Mouse (Mus musculus) lung, embryonic 14.5 days (tissue): ENCODE data around the gene Cux2. TPM values are rescaled to one million over a fixed set of nuclear protein-coding genes. Genes with fewer than 3 reads are reported as not detected.

Experiments used
- ATAC-seq: fragments of 200-750 bp; cut with Nextera tagmentation; 2 replicates; pipeline ENCODE4 v1.8.0; 2017; ENCODE audit warnings: mild to moderate bottlenecking, moderate TSS enrichment, moderate library complexity; ENCODE audit not compliant: insufficient read depth
- DNase-seq: peaks from one replicate; pipeline ENCODE4 v3.0.0-alpha.2; 2015
- H3K27ac ChIP-seq: fragments of 300-500 bp; sonication (generic); 2 replicates; pipeline ENCODE4 v1.5.1; 2014; ENCODE audit warnings: low read depth, mild to moderate bottlenecking, moderate library complexity
- H3K27me3 ChIP-seq: fragments of 300-500 bp; sonication (generic); 2 replicates; pipeline ENCODE4 v1.6.1; 2014; ENCODE audit warnings: low read length, control low read depth; ENCODE audit not compliant: insufficient read depth
- H3K36me3 ChIP-seq: fragments of 300-500 bp; sonication (generic); 2 replicates; pipeline ENCODE4 v1.6.1; 2014; ENCODE audit warnings: control low read depth; ENCODE audit not compliant: insufficient read depth
- H3K4me1 ChIP-seq: fragments of 300-500 bp; sonication (generic); 2 replicates; pipeline ENCODE4 v1.6.1; 2014; ENCODE audit warnings: antibody characterized with exemption, control low read depth; ENCODE audit not compliant: insufficient read depth
- H3K4me2 ChIP-seq: fragments of 300-500 bp; sonication (generic); 2 replicates; pipeline ENCODE4 v1.6.1; 2014; ENCODE audit warnings: mild to moderate bottlenecking
- H3K4me3 ChIP-seq: fragments of 300-500 bp; sonication (generic); 2 replicates; pipeline ENCODE4 v1.5.1; 2014; ENCODE audit warnings: low read depth, low read length
- H3K9ac ChIP-seq: fragments of 300-500 bp; sonication (generic); 2 replicates; pipeline ENCODE4 v1.6.1; 2014
- H3K9me3 ChIP-seq: fragments of 300-500 bp; sonication (generic); 2 replicates; pipeline ENCODE4 v1.6.1; 2016; ENCODE audit warnings: low read depth, low read length, control low read depth
- CTCF ChIP-seq: IDR thresholded peaks from 2 replicates; pipeline ENCODE4 v1.5.1; 2016; ENCODE audit warnings: antibody characterized with exemption, low read depth
- WGBS: fragments of 180-500 bp; shearing (Covaris S2); extraction: QIAGEN DNeasy Blood & Tissue Kit; methylation state at CpG from one replicate; pipeline ENCODE4 v1.1.7; 2014; 5-methylcytosine and 5-hydroxymethylcytosine counted together
- polyA plus RNA-seq: library from polyadenylated mRNA; unstranded; fragments of >200 nt; fragmentation: Nextera tagmentation; extraction: Ambion mirVana; gene quantifications from 2 replicates; pipeline ENCODE4 v1.2.1, GENCODE M21; 2014

Gene Cux2
- polyA plus RNA-seq = 3.6 and 4.0 TPM in 2 replicates

- ATAC-seq (peak; percentile 87), DNase-seq (peak; percentile 89)
- H3K27ac ChIP-seq = peak within 1 kb of the TSS; percentile 75; the same call in 1 of the 2 replicates
- H3K4me2 ChIP-seq = peak within 1 kb of the TSS; percentile 82
- no peaks in the 10 kb centered on the region for H3K36me3 ChIP-seq
- TF ChIP-seq CTCF = peak; percentile 45
- no peaks in the 10 kb centered on the region for H3K9me3 ChIP-seq
- H3K4me1 ChIP-seq = no peaks in the 10 kb centered on the region
- H3K27me3 ChIP-seq = peaks cover 84% of the 10 kb centered on the region
- peak within 1 kb of the TSS; percentile 74 for H3K4me3 ChIP-seq
- peak within 1 kb of the TSS; percentile 65 for H3K9ac ChIP-seq
- WGBS = under 1% methylated on average over 80 of the region's 90 CpGs
These were observed at the start of gene Cux2 for GRCm38 (mm10) chr5:122050017-122050831. Cux2 (minus strand) TSS chr5:122050102.

- H3K9me3 ChIP-seq = no peaks in the 10 kb centered on the region
- H3K9ac ChIP-seq = no peak overlapping the region
- TF ChIP-seq CTCF = no peak
- no peaks in the 10 kb centered on the region for H3K36me3 ChIP-seq
- H3K4me1 ChIP-seq = no peaks in the 10 kb centered on the region
- 66% methylated on average over 10 of the region's 10 CpGs for WGBS
- ATAC-seq (no peak), DNase-seq (no peak)
- no peak overlapping the region for H3K4me2 ChIP-seq
- H3K4me3 ChIP-seq = no peak overlapping the region
- no peak overlapping the region for H3K27ac ChIP-seq
- no peaks in the 10 kb centered on the region for H3K27me3 ChIP-seq
These were observed 44.5 kb upstream of the Cux2 start for GRCm38 (mm10) chr5:122094439-122094838.

- Histone ChIP-seq H3K4me2 (no peak overlapping the region), H3K9ac (no peak overlapping the region), H3K27ac (no peak overlapping the region), H3K4me3 (no peak overlapping the region), H3K4me1 (no peaks in the 10 kb centered on the region), H3K9me3 (no peaks in the 10 kb centered on the region), H3K27me3 (no peaks in the 10 kb centered on the region), H3K36me3 (no peaks in the 10 kb centered on the region)
- 77% methylated on average over 14 of the region's 14 CpGs for WGBS
- ATAC-seq (no peak), DNase-seq (no peak)
- TF ChIP-seq CTCF = no peak
These were observed 43.8 kb upstream of the Cux2 start for GRCm38 (mm10) chr5:122093734-122094133.

GRCm38 (mm10) chr5:122092794-122093193, 42.9 kb upstream of the Cux2 start:
- H3K9me3 ChIP-seq = no peaks in the 10 kb centered on the region
- H3K4me2 ChIP-seq = no peak overlapping the region
- no peak for DNase-seq
- no peak overlapping the region for H3K9ac ChIP-seq
- no peaks in the 10 kb centered on the region for H3K36me3 ChIP-seq
- H3K4me1 ChIP-seq = no peaks in the 10 kb centered on the region
- no peak for ATAC-seq
- H3K27me3 ChIP-seq = no peaks in the 10 kb centered on the region
- no peak overlapping the region for H3K27ac ChIP-seq
- no peak for TF ChIP-seq CTCF
- 59% methylated on average over 11 of the region's 11 CpGs for WGBS
- H3K4me3 ChIP-seq = no peak overlapping the region

- peak; percentile 84 for DNase-seq
- H3K4me2 ChIP-seq = no peak overlapping the region
- no peaks in the 10 kb centered on the region for H3K27me3 ChIP-seq
- no peaks in the 10 kb centered on the region for H3K4me1 ChIP-seq
- no peak for ATAC-seq
- 14% methylated on average over 15 of the region's 15 CpGs for WGBS
- no peak overlapping the region for H3K4me3 ChIP-seq
- H3K9me3 ChIP-seq = no peaks in the 10 kb centered on the region
- TF ChIP-seq CTCF = peak; percentile 97
- no peaks in the 10 kb centered on the region for H3K36me3 ChIP-seq
- H3K27ac ChIP-seq = no peak overlapping the region
- no peak overlapping the region for H3K9ac ChIP-seq
These were observed 41.2 kb upstream of the Cux2 start for GRCm38 (mm10) chr5:122091070-122091469.

GRCm38 (mm10) chr5:122089664-122090063, 39.8 kb upstream of the Cux2 start:
- DNase-seq (no peak), ATAC-seq (no peak)
- H3K4me1 ChIP-seq = no peaks in the 10 kb centered on the region
- H3K9me3 ChIP-seq = no peaks in the 10 kb centered on the region
- H3K27me3 ChIP-seq = no peaks in the 10 kb centered on the region
- no peak overlapping the region for H3K9ac ChIP-seq
- no peaks in the 10 kb centered on the region for H3K36me3 ChIP-seq
- no peak overlapping the region for H3K27ac ChIP-seq
- no peak for TF ChIP-seq CTCF
- H3K4me3 ChIP-seq = no peak overlapping the region
- WGBS = 80% methylated on average over 8 of the region's 8 CpGs
- H3K4me2 ChIP-seq = no peak overlapping the region

- Histone ChIP-seq H3K9me3 (no peaks in the 10 kb centered on the region), H3K36me3 (no peaks in the 10 kb centered on the region), H3K4me2 (no peak overlapping the region), H3K4me1 (no peaks in the 10 kb centered on the region), H3K4me3 (no peak overlapping the region), H3K27me3 (no peaks in the 10 kb centered on the region), H3K27ac (no peak overlapping the region), H3K9ac (no peak overlapping the region)
- ATAC-seq (peak; percentile 62), DNase-seq (peak; percentile 95)
- TF ChIP-seq CTCF = peak; percentile 97
- 3% methylated on average over 5 of the region's 5 CpGs for WGBS
These were observed 39.0 kb upstream of the Cux2 start for GRCm38 (mm10) chr5:122088917-122089316.
